Mouse (Mus musculus) cerebellum, postnatal 25 days (tissue): ENCODE measurements around the gene Cd6.

Source experiments
- DNase-seq, 2 experiments: peaks; one replicate each; pipeline ENCODE4 v3.0.0; 2021; ENCODE audit warnings: mixed read lengths in 2 of 2

Gene Cd6

DNA sequence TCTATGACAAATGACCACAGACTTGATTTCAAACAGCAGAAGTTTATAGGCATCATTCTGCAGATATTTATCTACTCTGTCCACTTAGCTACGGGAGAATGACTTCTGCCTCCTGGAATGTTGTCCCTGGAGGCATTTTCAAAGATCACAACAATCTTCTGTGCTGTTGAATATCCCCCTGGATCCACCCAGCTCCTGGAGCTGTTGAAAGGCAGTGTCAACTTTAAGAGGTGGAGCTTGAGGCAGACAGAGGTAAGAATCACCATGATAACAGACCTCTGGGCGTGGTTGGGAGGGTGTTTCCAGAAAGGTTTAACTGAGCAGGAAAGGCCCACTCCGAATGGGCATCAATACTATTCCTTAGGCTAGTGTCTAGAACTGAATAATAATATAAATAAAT, 5.8 kb upstream of the Cd6 start:
- DNase-seq, result no peak

DNA sequence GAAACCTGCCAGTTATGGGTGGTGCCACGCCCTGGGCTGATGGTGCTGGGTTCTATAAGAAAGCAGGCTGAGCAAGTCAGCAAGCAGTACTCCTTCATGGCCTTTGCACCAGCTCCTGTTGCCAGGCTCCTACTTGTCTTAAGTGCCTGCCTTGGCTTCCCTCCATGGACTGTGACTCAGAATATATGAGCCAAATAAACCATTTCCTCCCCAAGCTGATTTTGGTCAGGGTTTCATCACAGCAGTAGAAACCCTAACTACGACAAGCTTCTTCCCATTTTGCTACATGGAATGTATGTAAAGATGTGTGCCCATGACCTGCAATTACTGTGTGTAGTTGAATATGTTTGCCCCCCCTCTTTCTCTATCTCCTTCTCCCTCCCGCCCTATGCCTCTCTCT, 3.8 kb upstream of the Cd6 start:
- DNase-seq, result no peak

DNA sequence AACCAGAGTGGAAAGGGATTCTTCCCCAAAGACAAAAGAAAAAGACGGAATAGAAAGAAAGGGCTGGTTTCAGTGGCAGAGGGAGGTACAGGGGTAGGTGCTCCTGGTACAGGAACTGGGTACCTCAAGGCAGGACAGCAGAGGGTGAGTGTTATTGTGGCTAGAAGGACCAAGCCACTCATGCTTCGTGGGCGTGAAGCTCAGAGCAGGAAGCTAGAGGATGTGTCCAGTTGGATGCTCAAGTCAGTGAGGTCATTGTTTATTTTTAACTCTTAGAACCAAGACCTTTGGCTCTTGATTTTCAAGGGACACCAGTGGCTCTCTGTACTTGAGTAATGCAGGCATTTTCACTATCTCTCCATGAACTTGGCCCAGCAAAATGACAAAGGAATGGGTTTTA, 2.2 kb upstream of the Cd6 start:
- no peak for DNase-seq

- DNase-seq, result peak; percentile 56 to 76
Measured at GRCm38 (mm10) chr19:10831424-10831823, 1.6 kb upstream of the Cd6 start.

- DNase-seq, result no peak
Measured at GRCm38 (mm10) chr19:10828321-10828720, 1.5 kb downstream of the Cd6 start.

DNA sequence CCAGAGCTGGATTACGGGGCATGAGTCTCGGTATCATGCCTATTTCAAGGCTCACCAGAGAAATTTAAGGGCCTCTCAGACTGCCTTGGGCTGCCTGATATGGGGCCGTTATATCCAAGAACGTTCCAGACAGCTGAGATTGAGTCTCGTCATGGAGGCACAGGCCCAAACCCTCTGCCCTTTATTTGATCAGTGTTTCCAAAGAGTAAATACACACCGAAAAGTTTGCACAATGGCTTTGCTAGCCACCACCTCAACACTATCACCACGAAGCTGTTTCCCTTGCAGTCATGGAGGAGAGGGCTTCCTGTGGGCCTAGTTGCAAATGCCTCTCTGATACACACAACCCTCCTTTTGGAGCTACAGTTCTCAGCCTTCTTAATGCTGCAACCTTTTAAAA, 5.8 kb downstream of the Cd6 start:
- no peak for DNase-seq

- DNase-seq, result no peak
Measured at GRCm38 (mm10) chr19:10822534-10822933, 7.3 kb downstream of the Cd6 start.

- no peak for DNase-seq
Measured at GRCm38 (mm10) chr19:10821319-10821718, 8.5 kb downstream of the Cd6 start.

DNA sequence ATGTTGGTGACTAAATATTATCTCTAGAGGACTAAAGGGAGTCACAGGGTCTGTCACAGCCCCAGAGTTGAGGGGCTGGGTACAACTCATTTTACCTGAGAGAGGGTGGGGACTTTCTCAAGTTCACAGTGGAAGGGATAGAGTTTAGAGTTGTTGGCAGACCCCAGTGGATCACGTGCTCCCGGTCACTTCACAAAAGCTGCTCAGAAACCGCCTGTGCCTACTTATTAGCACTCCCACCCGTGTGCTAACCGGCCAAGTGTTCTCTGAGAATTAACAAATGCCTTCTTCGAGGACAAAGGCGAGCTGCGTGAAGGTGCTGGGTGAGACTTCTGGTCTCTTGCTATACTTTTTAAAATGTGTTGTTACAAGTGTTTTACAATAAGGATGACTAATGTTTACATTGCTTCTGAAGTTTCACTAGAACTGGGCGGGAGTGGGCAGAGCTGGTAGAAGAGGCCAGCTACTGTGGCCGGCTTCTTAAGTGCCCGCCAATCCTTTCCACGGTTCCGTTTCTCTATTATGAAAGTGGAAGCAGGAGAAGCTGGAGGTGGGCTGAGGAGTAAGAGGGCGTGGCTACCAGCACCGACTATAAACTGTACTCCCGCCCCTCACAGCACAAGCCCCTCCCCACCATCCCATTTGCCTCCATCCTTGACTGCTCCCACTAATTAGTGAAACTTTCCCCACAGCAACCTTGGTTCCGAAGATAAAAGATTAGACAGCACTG, 11.5 kb downstream of the Cd6 start:
- no peak for DNase-seq

GRCm38 (mm10) chr19:10816462-10816861, 13.4 kb downstream of the Cd6 start:
- no peak for DNase-seq

DNA sequence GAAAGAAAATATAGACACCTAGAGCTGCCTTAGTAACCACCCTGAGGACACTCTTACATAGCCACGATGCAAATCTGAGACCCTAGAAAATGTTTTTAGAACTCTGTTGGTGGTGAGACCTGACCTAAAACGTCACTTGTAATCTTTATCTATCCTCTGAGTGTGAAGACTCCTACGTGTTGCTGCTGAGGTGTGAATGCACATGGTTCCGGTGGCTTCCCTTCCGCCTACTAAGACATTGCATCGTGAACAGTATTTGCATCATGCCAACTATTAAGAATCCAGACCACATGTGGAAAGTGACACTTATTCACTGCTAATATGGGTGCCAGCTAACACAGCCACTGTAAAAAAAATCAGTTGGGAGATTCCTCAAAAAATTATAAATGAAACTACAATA, 14.0 kb downstream of the Cd6 start:
- no peak for DNase-seq

GRCm38 (mm10) chr19:10813905-10814304, 16.0 kb downstream of the Cd6 start:
- no peak for DNase-seq

GRCm38 (mm10) chr19:10813039-10813438, 16.8 kb downstream of the Cd6 start:
- DNase-seq, result no peak

- DNase-seq, result no peak
Measured at GRCm38 (mm10) chr19:10811471-10811870, 18.4 kb downstream of the Cd6 start.

GRCm38 (mm10) chr19:10810176-10810492, 19.7 kb downstream of the Cd6 start:
- peak; percentile 15 to 38 for DNase-seq

- peak; percentile 20 to 26 for DNase-seq
Measured at GRCm38 (mm10) chr19:10809428-10810175, 20.3 kb downstream of the Cd6 start.

DNA sequence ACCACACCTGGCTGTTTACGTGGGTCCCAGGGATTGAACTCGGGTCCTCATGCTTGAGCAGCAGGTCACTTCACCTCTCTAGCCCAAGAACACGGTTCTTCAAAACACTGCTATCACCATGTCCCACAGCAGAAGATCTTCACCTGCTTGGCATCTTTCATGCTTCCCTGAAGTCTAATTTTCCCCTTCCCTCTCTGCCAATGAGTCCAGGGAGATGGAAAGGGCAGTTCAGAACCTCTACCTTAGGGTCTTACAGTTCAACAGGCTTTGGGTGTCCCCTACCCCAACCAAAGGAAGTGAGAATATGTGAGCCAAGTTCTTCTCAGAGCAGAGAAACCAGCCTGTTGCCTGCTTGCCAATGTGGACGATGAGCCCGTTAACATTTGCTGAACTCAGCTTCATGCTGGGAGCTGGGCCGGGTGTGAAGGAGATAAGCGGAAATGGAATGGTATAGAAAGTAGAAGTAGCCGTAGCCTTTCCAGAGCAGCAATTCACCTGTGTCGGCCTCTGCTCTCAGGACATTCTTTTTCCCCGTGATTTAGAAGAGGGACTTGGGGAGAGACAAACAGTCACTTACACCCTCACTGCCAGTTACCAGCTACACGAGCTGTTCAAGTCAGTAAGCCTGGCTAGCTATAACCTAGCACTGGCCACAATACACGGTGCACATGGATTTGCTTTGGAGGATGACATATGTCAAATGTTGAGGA, 21.2 kb downstream of the Cd6 start:
- DNase-seq, result peak; percentile 67 to 69

DNA sequence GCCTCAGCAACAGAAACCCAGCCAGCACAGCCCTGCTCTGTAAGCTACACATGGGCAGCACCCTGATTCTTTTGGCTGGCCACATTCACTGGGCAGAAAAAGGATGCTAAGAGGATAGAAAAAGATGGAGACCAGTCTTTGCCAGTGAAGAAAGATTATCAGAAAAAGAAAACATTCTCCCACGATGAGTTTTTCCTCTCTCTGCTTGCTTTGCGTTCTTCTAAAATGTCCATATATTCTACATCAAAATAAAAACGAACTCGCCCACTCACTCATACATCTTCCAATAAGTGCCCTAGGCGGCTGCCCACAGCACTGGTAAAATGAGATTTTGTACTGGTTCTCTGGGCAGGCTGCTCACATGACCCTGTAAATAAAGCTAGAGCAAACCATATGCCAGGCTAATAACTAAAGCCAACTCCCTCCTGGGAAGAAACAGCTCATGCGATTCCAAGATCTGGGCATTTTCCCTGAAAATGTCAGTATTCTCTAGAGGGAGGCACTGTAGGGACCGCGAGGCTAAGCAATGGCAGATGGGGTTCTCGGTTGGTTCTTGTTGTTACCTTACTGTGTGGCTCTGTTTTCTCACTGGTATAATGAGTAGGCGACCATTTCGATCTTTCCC, 24.1 kb downstream of the Cd6 start:
- peak; percentile 73 to 79 for DNase-seq

GRCm38 (mm10) chr19:10804850-10805660, 24.8 kb downstream of the Cd6 start:
- peak; percentile 38 to 46 for DNase-seq

GRCm38 (mm10) chr19:10803751-10804150, 26.1 kb downstream of the Cd6 start:
- peak in 1 of 2 experiments; percentile 10 for DNase-seq

DNA sequence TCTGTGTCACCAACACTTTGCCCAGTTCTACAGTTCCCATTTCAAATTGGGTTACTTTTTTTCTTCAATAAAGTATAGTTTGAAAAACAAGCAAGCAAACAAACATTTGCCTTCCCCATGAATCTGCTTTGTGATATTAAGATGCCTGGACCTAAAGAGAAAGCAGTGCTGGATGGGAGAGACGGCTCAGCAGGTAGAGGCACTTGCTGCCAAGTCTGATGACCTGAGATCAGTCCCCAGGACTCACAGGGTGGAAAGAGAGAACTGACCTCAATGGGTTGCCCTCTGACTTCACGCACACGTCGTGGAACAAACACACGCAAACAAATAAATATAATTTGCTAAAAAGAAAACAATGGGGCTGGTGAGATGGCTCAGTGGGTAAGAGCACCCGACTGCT, 28.0 kb downstream of the Cd6 start:
- DNase-seq, result peak; percentile 51 to 67

- peak in 1 of 2 experiments; percentile 28 for DNase-seq
Measured at GRCm38 (mm10) chr19:10801070-10801469, 28.8 kb downstream of the Cd6 start.
